Mouse (Mus musculus) fat pad, adult 2 months (tissue): ENCODE data around the gene Zdhhc5.
"Not testable (repeated sequence)": the region's sequence is repeated elsewhere in the genome, so short reads cannot be mapped to it uniquely, and the experiment has no call there.

ENCODE experiments used
- DNase-seq: peaks from one replicate; pipeline ENCODE4 v3.0.0-alpha.2; 2011; ENCODE audit warnings: low read depth, low spot score; ENCODE audit errors: extremely low read depth

Zdhhc5 gene

DNA sequence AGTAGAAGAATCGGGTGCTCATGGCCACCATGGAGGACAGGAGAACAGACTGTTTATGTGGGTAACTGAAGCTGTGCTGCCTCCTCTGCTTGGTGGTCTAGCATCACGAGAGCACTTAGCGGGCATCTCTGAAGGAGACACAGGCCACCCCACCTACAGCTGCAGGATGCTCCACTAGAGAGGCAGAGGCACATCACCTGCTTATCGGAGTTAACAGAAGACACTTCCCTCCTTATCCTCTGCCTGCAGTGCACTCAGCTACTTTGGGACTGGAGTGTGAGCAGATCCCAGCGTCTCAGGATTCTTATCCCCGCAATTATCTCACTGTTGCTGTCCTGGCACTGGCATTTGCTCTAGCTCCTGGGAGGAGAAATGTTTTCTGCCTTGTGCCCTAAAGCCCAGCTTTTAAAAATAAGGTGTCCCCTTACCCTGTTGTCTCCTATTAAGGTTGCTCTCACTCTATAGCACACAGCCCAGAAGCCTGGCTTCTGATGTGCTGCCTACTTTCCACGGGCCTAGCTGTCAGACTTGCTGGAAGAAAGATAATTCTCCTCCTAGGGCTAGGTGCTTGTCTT is 20.5 kb upstream of the Zdhhc5 start:
- DNase-seq = no peak

GRCm38 (mm10) chr2:84734919-84735318 is 19.9 kb upstream of the Zdhhc5 start:
- DNase-seq = no peak

- no peak for DNase-seq
Observed at GRCm38 (mm10) chr2:84734351-84734864, 19.4 kb upstream of the Zdhhc5 start.

DNA sequence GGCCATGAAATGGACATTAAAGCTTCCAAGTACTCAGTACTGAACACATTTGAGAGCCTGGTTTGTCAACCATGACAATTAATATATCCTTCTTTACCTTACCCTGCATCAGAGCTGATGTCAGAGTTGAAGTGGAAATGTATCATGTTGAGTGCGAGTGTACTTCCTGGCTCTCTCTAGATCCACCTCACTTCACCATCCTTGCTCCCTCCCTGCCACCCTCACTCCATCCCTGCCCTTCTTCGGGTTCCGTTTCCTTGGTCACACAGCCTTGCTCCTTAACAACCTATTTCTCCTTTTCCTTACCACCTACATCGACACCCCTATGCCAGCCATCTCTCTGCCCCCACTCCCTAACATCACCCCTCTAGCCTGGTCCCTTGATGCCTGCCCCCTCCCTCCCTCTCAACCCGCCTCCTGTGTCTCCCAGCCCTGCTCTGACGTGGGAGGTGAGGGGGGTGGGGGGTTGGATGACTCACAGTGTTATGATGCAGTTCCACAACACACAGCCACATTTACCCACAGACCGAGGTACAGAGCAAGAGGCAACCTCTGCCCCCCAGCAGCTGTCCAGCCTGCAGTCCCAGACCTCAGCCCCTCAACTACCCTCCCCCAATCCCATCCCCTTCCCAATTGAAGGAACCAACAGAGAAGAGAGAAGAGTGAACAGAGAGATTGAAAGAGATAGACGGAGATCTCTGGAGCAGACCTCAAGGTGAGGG is 18.8 kb upstream of the Zdhhc5 start, which contains the start of gene Ypel4:
Gene Ypel4, plus strand, starts transcription at position 480 of the 722 bp plus-strand sequence.
- no peak for DNase-seq

- DNase-seq = no peak
Observed at GRCm38 (mm10) chr2:84732394-84732793, 17.4 kb upstream of the Zdhhc5 start.

GRCm38 (mm10) chr2:84731206-84731605 is 16.2 kb upstream of the Zdhhc5 start:
- no peak for DNase-seq

- DNase-seq = not testable (repeated sequence)
Observed at GRCm38 (mm10) chr2:84728191-84728590, 13.2 kb upstream of the Zdhhc5 start.

- peak; percentile 83 for DNase-seq
Observed at GRCm38 (mm10) chr2:84727172-84727858, 12.3 kb upstream of the Zdhhc5 start, which contains the start of gene Clp1. Clp1 (minus strand) TSS chr2:84727350.

- DNase-seq = no peak
Observed at GRCm38 (mm10) chr2:84726716-84727115, 11.7 kb upstream of the Zdhhc5 start.

DNA sequence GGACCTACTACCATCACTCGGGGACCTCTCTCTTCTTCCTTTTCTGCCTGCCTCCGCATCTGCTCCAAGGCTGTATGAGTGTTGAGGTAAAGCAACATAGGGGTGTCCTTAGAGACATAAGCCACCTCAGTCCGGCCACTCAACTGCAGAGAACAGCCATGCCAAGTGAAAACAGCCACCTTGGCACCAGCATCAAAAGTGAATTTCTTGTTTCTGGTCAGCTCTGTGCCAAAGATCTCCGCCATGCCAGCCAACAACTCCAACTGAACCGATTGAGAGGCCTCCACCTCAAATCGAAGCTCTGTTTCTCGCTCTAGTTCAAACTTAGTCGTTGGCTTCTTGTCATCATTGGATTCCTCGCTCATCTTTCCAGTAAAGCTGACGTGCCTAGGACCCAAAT is 10.8 kb upstream of the Zdhhc5 start:
- no peak for DNase-seq

- no peak for DNase-seq
Observed at GRCm38 (mm10) chr2:84723856-84724255, 8.9 kb upstream of the Zdhhc5 start.

GRCm38 (mm10) chr2:84721182-84721581 is 6.2 kb upstream of the Zdhhc5 start:
- no peak for DNase-seq

- DNase-seq = no peak
Observed at GRCm38 (mm10) chr2:84720718-84721117, 5.7 kb upstream of the Zdhhc5 start.

- DNase-seq = no peak
Observed at GRCm38 (mm10) chr2:84717357-84717756, 2.4 kb upstream of the Zdhhc5 start.

DNA sequence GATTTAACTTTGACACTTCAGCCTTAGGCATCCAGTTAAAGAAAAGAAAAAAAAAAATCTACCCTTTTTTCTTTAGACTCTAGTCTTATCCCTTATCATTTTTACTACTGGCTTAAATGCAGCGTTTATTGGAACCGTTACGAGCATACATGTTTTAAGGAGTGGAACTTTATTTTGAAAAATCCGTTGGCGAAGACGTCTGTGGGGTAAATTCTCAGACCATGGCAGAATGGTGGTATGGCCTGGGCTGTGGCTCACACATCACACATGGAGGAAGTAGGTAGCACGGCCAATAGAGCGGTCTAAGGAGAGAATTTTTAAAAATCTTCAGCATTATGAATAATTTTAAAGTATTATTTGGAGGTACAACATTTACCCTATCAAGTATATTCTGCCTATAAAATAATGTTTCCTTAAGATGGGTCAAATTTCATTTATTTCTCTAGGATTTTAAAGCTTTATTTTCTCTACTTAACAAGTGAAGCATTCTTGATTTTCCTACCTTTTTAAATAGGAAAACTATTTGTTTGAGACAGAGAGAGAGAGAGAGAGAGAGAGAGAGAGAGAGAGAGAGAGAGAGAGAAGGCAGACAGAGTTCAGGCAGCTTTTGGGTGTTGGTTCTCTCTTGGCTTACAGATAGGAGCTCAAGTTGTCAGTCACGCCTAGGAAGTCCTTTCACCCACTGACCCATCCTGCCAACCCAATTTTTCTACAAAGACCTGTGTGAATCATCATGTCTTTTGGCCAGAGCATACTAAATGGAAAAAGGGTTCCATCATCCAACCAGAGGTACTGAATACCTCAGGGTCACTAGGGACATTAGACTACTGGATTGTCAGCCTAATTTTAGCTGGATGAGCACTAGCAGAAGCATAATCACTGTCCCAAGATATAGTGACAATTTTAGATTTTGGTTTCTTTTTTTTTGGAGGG is 1.7 kb upstream of the Zdhhc5 start:
- no peak for DNase-seq

DNA sequence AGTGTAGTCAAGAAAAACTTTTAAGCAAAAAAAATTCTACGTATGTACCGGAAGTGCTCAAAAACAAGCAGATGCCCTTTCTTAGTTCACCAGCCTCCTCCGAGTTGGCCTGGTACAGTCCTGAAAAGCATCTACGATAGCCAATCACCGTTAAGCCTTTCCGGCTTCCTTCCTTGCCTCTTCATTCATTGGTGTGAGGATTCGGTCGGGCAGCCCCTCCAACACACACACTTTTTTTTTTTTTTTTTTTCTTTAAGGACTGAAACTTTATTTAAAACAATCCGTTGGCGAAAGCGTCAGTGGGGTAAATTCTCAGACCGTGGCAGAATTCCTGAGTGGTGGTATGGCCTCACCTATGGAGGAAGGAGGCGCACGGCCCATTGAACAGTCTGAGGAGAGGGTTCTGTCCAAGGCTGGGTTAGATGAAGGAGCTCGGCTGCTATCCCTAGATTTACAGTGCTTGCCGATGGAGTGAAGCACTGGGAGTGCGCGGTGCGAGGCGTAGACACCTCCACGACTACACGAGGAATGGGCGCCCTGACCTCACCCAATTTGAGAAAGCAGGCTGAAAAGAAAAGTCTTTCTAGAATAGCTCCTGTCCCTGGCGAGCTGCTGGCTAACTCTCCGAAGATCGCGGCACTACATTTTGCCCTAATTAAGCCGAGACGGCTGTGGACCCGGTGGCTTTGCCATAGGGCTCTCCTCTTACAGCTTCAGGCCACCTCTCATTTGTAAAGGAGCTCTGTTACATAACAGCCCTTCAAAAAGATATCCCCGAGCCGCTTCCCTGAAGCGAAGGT is 782 bp upstream of the Zdhhc5 start:
- DNase-seq = peak; percentile 89

GRCm38 (mm10) chr2:84714422-84714810 is 564 bp downstream of the Zdhhc5 start:
- no peak for DNase-seq

GRCm38 (mm10) chr2:84711898-84712297 is 3.1 kb downstream of the Zdhhc5 start:
- no peak for DNase-seq

GRCm38 (mm10) chr2:84707523-84707922 is 7.5 kb downstream of the Zdhhc5 start:
- DNase-seq = no peak

DNA sequence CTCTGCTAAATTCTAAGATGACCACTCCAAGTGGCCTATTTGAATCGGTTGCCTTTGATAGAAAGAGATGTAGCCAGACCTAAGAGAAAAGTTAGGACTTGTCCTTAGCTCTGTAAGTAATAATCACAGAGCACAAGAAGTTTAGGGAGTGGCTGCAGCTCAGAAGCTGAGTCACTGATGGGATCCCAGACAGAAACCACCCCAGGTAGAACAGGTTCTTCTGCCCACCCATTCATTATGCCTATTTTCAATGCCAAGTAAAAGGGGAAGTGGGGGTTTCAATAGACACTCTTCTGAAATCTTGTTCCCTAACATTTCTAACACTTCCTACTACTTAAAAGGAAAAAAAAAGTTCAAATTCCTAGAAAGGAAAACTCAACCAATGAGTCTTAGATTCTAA is 9.7 kb downstream of the Zdhhc5 start:
- no peak for DNase-seq
